Mouse (Mus musculus): ENCODE results near the gene Tbc1d17. TPM values are rescaled to one million over a fixed set of nuclear protein-coding genes. Genes with fewer than 3 reads are reported as not detected.
A peak's percentile ranks its signal among the peaks of the same experiment; 100 is the strongest.

Gene Tbc1d17
- polyA plus RNA-seq, 1 experiment from 2014 or later = 69.0 TPM

GRCm38 (mm10) chr7:44809466-44809865, 39.4 kb downstream of the Tbc1d17 start:
- H3K4me2 ChIP-seq (ENCODE audit: low read depth, severe bottlenecking) = no peak overlapping the region
- peaks cover 3% of the 10 kb centered on the region; the same call in 1 of the 2 replicates for H3K36me3 ChIP-seq (ENCODE audit: control insufficient read depth, insufficient read depth, low read length)
- H3K4me1 ChIP-seq (ENCODE audit: control insufficient read depth, insufficient read depth, low read length) = no peaks in the 10 kb centered on the region
- no peak overlapping the region for H3K4me3 ChIP-seq (ENCODE audit: low read depth, low read length)
- 91% methylated on average over 3 of the region's 3 CpGs for WGBS
- no peak overlapping the region for H3K27ac ChIP-seq (replicated peaks; ENCODE audit: low read depth, low read length)
- no peaks in the 10 kb centered on the region for H3K9me3 ChIP-seq (ENCODE audit: control insufficient read depth, low read length)
- no peak for ATAC-seq (ENCODE audit: insufficient number of reproducible peaks, low FRiP score, low TSS enrichment, low read depth)
- no peaks in the 10 kb centered on the region for H3K27me3 ChIP-seq (ENCODE audit: control insufficient read depth, insufficient read depth, low read length)
- H3K9ac ChIP-seq (ENCODE audit: low read length) = no peak overlapping the region
- peak; percentile 8 for DNase-seq (ENCODE audit: low spot score)

- no peak overlapping the region for H3K4me3 ChIP-seq (ENCODE audit: low read depth, low read length)
- no peaks in the 10 kb centered on the region for H3K27me3 ChIP-seq (ENCODE audit: control insufficient read depth, insufficient read depth, low read length)
- DNase-seq (ENCODE audit: low spot score) (no peak), ATAC-seq (ENCODE audit: insufficient number of reproducible peaks, low FRiP score, low TSS enrichment, low read depth) (no peak)
- no peak overlapping the region for H3K9ac ChIP-seq (ENCODE audit: low read length)
- H3K27ac ChIP-seq (replicated peaks; ENCODE audit: low read depth, low read length) = no peak overlapping the region
- no peak overlapping the region for H3K4me2 ChIP-seq (ENCODE audit: low read depth, severe bottlenecking)
- 84% methylated on average over 2 of the region's 2 CpGs for WGBS
- no peaks in the 10 kb centered on the region for H3K9me3 ChIP-seq (ENCODE audit: control insufficient read depth, low read length)
- no peaks in the 10 kb centered on the region for H3K4me1 ChIP-seq (ENCODE audit: control insufficient read depth, insufficient read depth, low read length)
- peaks cover under 1% of the 10 kb centered on the region; the same call in 1 of the 2 replicates for H3K36me3 ChIP-seq (ENCODE audit: control insufficient read depth, insufficient read depth, low read length)
These were observed 40.0 kb downstream of the Tbc1d17 start for GRCm38 (mm10) chr7:44808927-44809326.

- ATAC-seq (ENCODE audit: insufficient number of reproducible peaks, low FRiP score, low TSS enrichment, low read depth) = no peak
- Histone ChIP-seq H3K9me3 (ENCODE audit: control insufficient read depth, low read length) (no peaks in the 10 kb centered on the region), H3K4me3 (ENCODE audit: low read depth, low read length) (no peak overlapping the region), H3K4me2 (ENCODE audit: low read depth, severe bottlenecking) (no peak overlapping the region), H3K4me1 (ENCODE audit: control insufficient read depth, insufficient read depth, low read length) (no peaks in the 10 kb centered on the region), H3K27me3 (ENCODE audit: control insufficient read depth, insufficient read depth, low read length) (no peaks in the 10 kb centered on the region), H3K27ac (replicated peaks; ENCODE audit: low read depth, low read length) (no peak overlapping the region), H3K36me3 (ENCODE audit: control insufficient read depth, insufficient read depth, low read length) (no peaks in the 10 kb centered on the region), H3K9ac (ENCODE audit: low read length) (no peak overlapping the region)
- 84% methylated on average over 6 of the region's 6 CpGs for WGBS
- DNase-seq (ENCODE audit: low spot score) = no peak
These were observed 56.1 kb downstream of the Tbc1d17 start for GRCm38 (mm10) chr7:44792781-44793180.

- no peak for DNase-seq (ENCODE audit: low spot score)
- Histone ChIP-seq H3K4me3 (ENCODE audit: low read depth, low read length) (no peak overlapping the region), H3K4me2 (ENCODE audit: low read depth, severe bottlenecking) (no peak overlapping the region), H3K27me3 (ENCODE audit: control insufficient read depth, insufficient read depth, low read length) (no peaks in the 10 kb centered on the region), H3K4me1 (ENCODE audit: control insufficient read depth, insufficient read depth, low read length) (no peaks in the 10 kb centered on the region), H3K9me3 (ENCODE audit: control insufficient read depth, low read length) (no peaks in the 10 kb centered on the region), H3K36me3 (ENCODE audit: control insufficient read depth, insufficient read depth, low read length) (no peaks in the 10 kb centered on the region), H3K9ac (ENCODE audit: low read length) (no peak overlapping the region), H3K27ac (replicated peaks; ENCODE audit: low read depth, low read length) (no peak overlapping the region)
- WGBS = 60% methylated on average over 4 of the region's 4 CpGs
- no peak for ATAC-seq (ENCODE audit: insufficient number of reproducible peaks, low FRiP score, low TSS enrichment, low read depth)
These were observed 58.8 kb downstream of the Tbc1d17 start for GRCm38 (mm10) chr7:44790066-44790465.

GRCm38 (mm10) chr7:44789531-44789930, 59.3 kb downstream of the Tbc1d17 start:
- H3K9me3 ChIP-seq (ENCODE audit: control insufficient read depth, low read length) = no peaks in the 10 kb centered on the region
- no peaks in the 10 kb centered on the region for H3K4me1 ChIP-seq (ENCODE audit: control insufficient read depth, insufficient read depth, low read length)
- H3K27ac ChIP-seq (replicated peaks; ENCODE audit: low read depth, low read length) = no peak overlapping the region
- H3K4me3 ChIP-seq (ENCODE audit: low read depth, low read length) = no peak overlapping the region
- no peak overlapping the region for H3K9ac ChIP-seq (ENCODE audit: low read length)
- WGBS = 78% methylated on average over 3 of the region's 3 CpGs
- no peaks in the 10 kb centered on the region for H3K27me3 ChIP-seq (ENCODE audit: control insufficient read depth, insufficient read depth, low read length)
- no peak overlapping the region for H3K4me2 ChIP-seq (ENCODE audit: low read depth, severe bottlenecking)
- no peaks in the 10 kb centered on the region for H3K36me3 ChIP-seq (ENCODE audit: control insufficient read depth, insufficient read depth, low read length)
- no peak for ATAC-seq (ENCODE audit: insufficient number of reproducible peaks, low FRiP score, low TSS enrichment, low read depth)
- DNase-seq (ENCODE audit: low spot score) = no peak

MicroRNA genes within 50 kb of the gene (microRNA counts, 519-probe panel; counts per million panel counts)
- microRNA mmu-miR-707 = not detected

Small RNA genes lying within 50 kb of the gene (microRNA-seq; reads per million reads assigned to microRNA genes)
- gene Mir707 = not detected

Other genes with a start within 250 kb of the Tbc1d17 start
- gene Myh14, start 178.2 kb downstream of the Tbc1d17 start, polyA plus RNA-seq (2014; fragmentation: Nextera tagmentation; extraction: Ambion mirVana) = 1.9 and 2.1 TPM in 2 replicates
- not detected in 2 replicates for gene Izumo2, start 140.3 kb downstream of the Tbc1d17 start, polyA plus RNA-seq (2014; fragmentation: Nextera tagmentation; extraction: Ambion mirVana)
- 36.8 and 38.2 TPM in 2 replicates for gene Vrk3, start 100.7 kb downstream of the Tbc1d17 start, polyA plus RNA-seq (2014; fragmentation: Nextera tagmentation; extraction: Ambion mirVana)
- 3.2 and 3.8 TPM in 2 replicates for gene Zfp473, start 98.0 kb downstream of the Tbc1d17 start, polyA plus RNA-seq (2014; fragmentation: Nextera tagmentation; extraction: Ambion mirVana)
- gene Nup62, start 33.0 kb downstream of the Tbc1d17 start, polyA plus RNA-seq (2014; fragmentation: Nextera tagmentation; extraction: Ambion mirVana) = 81.7 and 82.6 TPM in 2 replicates
- gene Il4i1, start 32.7 kb downstream of the Tbc1d17 start, polyA plus RNA-seq (2014; fragmentation: Nextera tagmentation; extraction: Ambion mirVana) = 1.1 TPM in 2 replicates
- gene Atf5, start 32.4 kb downstream of the Tbc1d17 start, polyA plus RNA-seq (2014; fragmentation: Nextera tagmentation; extraction: Ambion mirVana) = 2.1 and 2.3 TPM in 2 replicates
- 38.6 and 63.4 TPM in 2 replicates for gene Akt1s1, start 88 bp downstream of the Tbc1d17 start, polyA plus RNA-seq (2014; fragmentation: Nextera tagmentation; extraction: Ambion mirVana)
- 31.0 and 31.2 TPM in 2 replicates for gene Pnkp, start 8.1 kb upstream of the Tbc1d17 start, polyA plus RNA-seq (2014; fragmentation: Nextera tagmentation; extraction: Ambion mirVana)
- gene Ptov1, start 20.7 kb upstream of the Tbc1d17 start, polyA plus RNA-seq (2014; fragmentation: Nextera tagmentation; extraction: Ambion mirVana) = 410 and 427 TPM in 2 replicates
- 79.2 and 80.5 TPM in 2 replicates for gene Med25, start 43.6 kb upstream of the Tbc1d17 start, polyA plus RNA-seq (2014; fragmentation: Nextera tagmentation; extraction: Ambion mirVana)
- 14.8 and 16.0 TPM in 2 replicates for gene Fuz, start 47.0 kb upstream of the Tbc1d17 start, polyA plus RNA-seq (2014; fragmentation: Nextera tagmentation; extraction: Ambion mirVana)
- gene Ap2a1, start 80.4 kb upstream of the Tbc1d17 start, polyA plus RNA-seq (2014; fragmentation: Nextera tagmentation; extraction: Ambion mirVana) = 77.0 and 78.8 TPM in 2 replicates
- 0.13 TPM in 1 of 2 replicates, not detected in the other for gene Tsks, start 94.1 kb upstream of the Tbc1d17 start, polyA plus RNA-seq (2014; fragmentation: Nextera tagmentation; extraction: Ambion mirVana)
- 17.5 and 22.1 TPM in 2 replicates for gene Cpt1c, start 125.8 kb upstream of the Tbc1d17 start, polyA plus RNA-seq (2014; fragmentation: Nextera tagmentation; extraction: Ambion mirVana)
- 332 and 334 TPM in 2 replicates for gene Prmt1, start 137.5 kb upstream of the Tbc1d17 start, polyA plus RNA-seq (2014; fragmentation: Nextera tagmentation; extraction: Ambion mirVana)
- 73.9 and 83.5 TPM in 2 replicates for gene Irf3, start 148.6 kb upstream of the Tbc1d17 start, polyA plus RNA-seq (2014; fragmentation: Nextera tagmentation; extraction: Ambion mirVana)
- gene Bcl2l12, start 149.6 kb upstream of the Tbc1d17 start, polyA plus RNA-seq (2014; fragmentation: Nextera tagmentation; extraction: Ambion mirVana) = 91.7 and 91.9 TPM in 2 replicates
- 52.0 and 60.3 TPM in 2 replicates for gene Scaf1, start 167.3 kb upstream of the Tbc1d17 start, polyA plus RNA-seq (2014; fragmentation: Nextera tagmentation; extraction: Ambion mirVana)
- 20.8 and 21.0 TPM in 2 replicates for gene Rras, start 168.9 kb upstream of the Tbc1d17 start, polyA plus RNA-seq (2014; fragmentation: Nextera tagmentation; extraction: Ambion mirVana)
- 18.5 and 20.0 TPM in 2 replicates for gene Prr12, start 203.8 kb upstream of the Tbc1d17 start, polyA plus RNA-seq (2014; fragmentation: Nextera tagmentation; extraction: Ambion mirVana)
- gene Nosip, start 213.3 kb upstream of the Tbc1d17 start, polyA plus RNA-seq (2014; fragmentation: Nextera tagmentation; extraction: Ambion mirVana) = 70.2 and 73.9 TPM in 2 replicates
- 22.1 and 24.6 TPM in 2 replicates for gene Prrg2, start 213.6 kb upstream of the Tbc1d17 start, polyA plus RNA-seq (2014; fragmentation: Nextera tagmentation; extraction: Ambion mirVana)
- gene Rcn3, start 243.1 kb upstream of the Tbc1d17 start, polyA plus RNA-seq (2014; fragmentation: Nextera tagmentation; extraction: Ambion mirVana) = 220 and 245 TPM in 2 replicates